Mouse (Mus musculus): ENCODE measurements around the gene Usp48. TPM values are rescaled to one million over a fixed set of nuclear protein-coding genes. Genes with fewer than 3 reads are reported as not detected.

The Usp48 gene
- polyA plus RNA-seq (2012; rRNA removed), result 93.7 and 106 TPM in 2 replicates

DNA sequence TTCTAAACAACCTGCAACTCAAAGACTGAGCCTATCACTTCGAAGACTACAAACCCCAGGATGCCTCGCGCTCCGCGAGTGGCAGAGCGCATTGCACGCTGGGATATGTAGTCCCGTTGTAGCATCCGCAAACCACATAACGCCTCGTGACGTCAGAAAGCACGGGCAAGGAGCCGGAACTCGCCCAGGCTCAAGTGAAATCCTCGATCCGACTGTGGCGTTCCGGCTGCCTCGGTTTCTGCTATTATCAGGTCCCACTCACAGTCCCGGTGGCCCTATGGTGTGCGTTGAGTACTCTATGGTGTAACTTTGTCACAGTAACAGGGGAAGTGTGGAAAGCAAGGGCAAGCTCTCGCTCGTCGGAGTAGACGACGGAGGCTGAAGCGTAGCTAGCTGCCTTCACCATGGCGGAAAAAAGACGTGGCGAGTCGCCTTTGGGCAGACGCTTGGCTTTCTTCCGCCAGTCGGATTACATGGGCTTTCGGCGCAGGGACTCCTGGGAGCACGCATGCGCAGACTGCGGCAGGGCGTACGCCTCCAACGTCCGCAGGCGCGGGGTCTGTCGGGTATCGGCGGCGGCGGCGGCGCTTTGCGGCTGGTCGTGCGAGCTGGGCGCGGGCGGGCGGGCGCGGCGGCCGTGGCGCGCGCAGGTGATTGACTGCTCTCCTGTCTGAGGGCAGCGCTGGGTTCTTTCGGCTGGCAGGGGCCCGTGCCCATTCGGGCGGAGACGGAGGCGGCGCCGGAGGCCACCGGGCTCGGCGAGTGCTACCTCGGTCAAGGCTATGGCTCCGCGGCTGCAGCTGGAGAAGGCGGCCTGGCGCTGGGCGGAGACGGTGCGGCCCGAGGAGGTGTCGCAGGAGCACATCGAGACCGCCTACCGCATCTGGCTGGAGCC is at the start of gene Usp48:
Gene Usp48, plus strand, starts transcription at position 155 of the 895 bp plus-strand sequence.

DNA sequence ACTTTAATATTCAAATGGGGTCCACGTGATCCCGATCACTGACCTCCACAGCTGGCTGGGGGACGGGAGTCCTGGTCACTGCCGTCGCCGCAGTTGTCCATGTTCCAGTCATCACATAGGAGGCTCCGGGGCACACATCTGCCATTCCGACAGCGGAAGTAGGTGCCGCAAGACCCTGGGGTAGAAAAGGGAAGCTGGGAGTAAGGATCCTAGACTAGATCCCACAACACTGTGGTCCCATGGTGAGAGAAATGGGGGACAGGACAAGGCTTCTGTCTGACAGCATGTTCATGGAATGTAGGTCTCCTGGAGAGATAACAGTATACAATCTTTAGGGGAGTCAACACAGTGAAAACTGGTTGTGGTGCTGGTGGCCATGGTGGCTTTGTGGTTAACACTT is 19.1 kb upstream of the Usp48 start, which contains the start of gene Ldlrad2:
Gene Ldlrad2, minus strand, starts transcription at position 101 of the 400 bp plus-strand sequence.

DNA sequence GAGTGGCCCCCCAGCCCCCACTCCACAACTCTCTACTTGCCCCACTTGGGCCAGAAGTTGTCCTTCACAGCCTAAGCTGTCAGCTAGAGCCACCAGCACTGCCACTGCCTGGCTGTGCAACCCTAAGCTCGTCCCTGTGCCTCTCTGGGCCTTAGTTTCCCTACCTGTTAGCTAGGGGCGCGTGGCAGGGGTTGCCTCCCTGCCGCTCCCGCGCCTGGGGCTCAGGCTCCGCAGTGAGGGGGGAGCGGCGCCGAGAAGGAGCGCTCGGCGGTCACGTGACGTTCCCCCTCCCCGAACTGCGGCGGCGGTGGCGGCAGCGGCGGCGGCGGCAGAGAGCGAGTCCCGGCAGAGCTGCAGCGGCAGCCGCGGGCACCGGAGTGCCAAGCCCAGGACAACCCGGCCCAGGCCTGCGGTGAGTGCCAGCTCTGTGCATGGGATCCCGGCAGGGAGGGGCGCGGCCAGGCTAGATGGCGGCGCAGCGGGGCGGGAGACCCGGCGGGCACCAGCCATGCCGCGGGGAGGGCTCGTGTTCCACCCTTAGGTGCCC is 71.0 kb downstream of the Usp48 start, which contains the start of gene Rap1gap:
Gene Rap1gap, plus strand, starts transcription at position 294 of the 547 bp plus-strand sequence.

Other genes with a start within 250 kb of the Usp48 start
- gene Cdc42, start 236.0 kb upstream of the Usp48 start, polyA plus RNA-seq (2012; rRNA removed), result 31.1 and 38.4 TPM in 2 replicates
- gene Cela3a, start 184.0 kb upstream of the Usp48 start, polyA plus RNA-seq (2012; rRNA removed), result not detected in 2 replicates
- 8.9 and 11.4 TPM in 2 replicates for gene Cela3b, start 163.2 kb upstream of the Usp48 start, polyA plus RNA-seq (2012; rRNA removed)
- not detected in 2 replicates for gene 1700013G24Rik, start 140.5 kb upstream of the Usp48 start, polyA plus RNA-seq (2012; rRNA removed)
- gene Hspg2, start 125.0 kb upstream of the Usp48 start, polyA plus RNA-seq (2012; rRNA removed), result 94.9 and 98.1 TPM in 2 replicates
- 0.58 TPM in 1 of 2 replicates, not detected in the other for gene Ldlrad2, start 19.2 kb upstream of the Usp48 start, polyA plus RNA-seq (2012; rRNA removed)
- gene Rap1gap, start 71.0 kb downstream of the Usp48 start, polyA plus RNA-seq (2012; rRNA removed), result 38.6 and 39.5 TPM in 2 replicates
- gene Alpl, start 202.6 kb downstream of the Usp48 start, polyA plus RNA-seq (2012; rRNA removed), result 41.2 and 54.6 TPM in 2 replicates